Mouse (Mus musculus) skeletal muscle tissue, postnatal 0 days (tissue): Measurements from ENCODE around the gene Ip6k3. TPM values are rescaled to one million over a fixed set of nuclear protein-coding genes. Genes with fewer than 3 reads are reported as not detected.

Experiments
- polyA plus RNA-seq: library from polyadenylated mRNA; unstranded; fragments of >200 nt; fragmentation: Nextera tagmentation; extraction: Ambion mirVana; gene quantifications from 2 replicates; pipeline ENCODE4 v1.2.1, GENCODE M21; 2015

The Ip6k3 gene
- 33.5 and 35.6 TPM in 2 replicates for polyA plus RNA-seq

GRCm38 (mm10) chr17:27167545-27167944, at the start of gene Ip6k3:
TSS of gene Ip6k3 (minus strand) at chr17:27167795.

GRCm38 (mm10) chr17:27204075-27204909, 36.7 kb upstream of the Ip6k3 start, which contains the start of gene Lemd2:
TSS of gene Lemd2 (minus strand) at chr17:27204469.

GRCm38 (mm10) chr17:27133551-27134141, 33.9 kb downstream of the Ip6k3 start, which contains the start of gene Uqcc2:
TSS of gene Uqcc2 (minus strand) at chr17:27133916.

Other genes starting within 250 kb of the Ip6k3 start
- 5.7 and 6.1 TPM in 2 replicates for gene Phf1, start 234.7 kb downstream of the Ip6k3 start, polyA plus RNA-seq
- gene Cuta, start 228.2 kb downstream of the Ip6k3 start, polyA plus RNA-seq, result 127 and 139 TPM in 2 replicates
- gene Syngap1, start 226.5 kb downstream of the Ip6k3 start, polyA plus RNA-seq, result 0.42 and 0.84 TPM in 2 replicates
- gene Zbtb9, start 194.6 kb downstream of the Ip6k3 start, polyA plus RNA-seq, result 3.6 and 5.1 TPM in 2 replicates
- gene Bak1, start 138.8 kb downstream of the Ip6k3 start, polyA plus RNA-seq, result 2.6 and 2.7 TPM in 2 replicates
- 1.1 TPM in 2 replicates for gene Itpr3, start 110.5 kb downstream of the Ip6k3 start, polyA plus RNA-seq
- gene Uqcc2, start 33.9 kb downstream of the Ip6k3 start, polyA plus RNA-seq, result 390 and 413 TPM in 2 replicates
- 9.4 and 9.8 TPM in 2 replicates for gene Lemd2, start 36.7 kb upstream of the Ip6k3 start, polyA plus RNA-seq